Mouse (Mus musculus): ENCODE measurements at regions not wholly inside any gene's neighbourhood (a gene's known extent, or its start where the extent isn't known, plus 50 kb on each side); places are given as distances from the start of the nearest gene placed in this dataset.

DNA sequence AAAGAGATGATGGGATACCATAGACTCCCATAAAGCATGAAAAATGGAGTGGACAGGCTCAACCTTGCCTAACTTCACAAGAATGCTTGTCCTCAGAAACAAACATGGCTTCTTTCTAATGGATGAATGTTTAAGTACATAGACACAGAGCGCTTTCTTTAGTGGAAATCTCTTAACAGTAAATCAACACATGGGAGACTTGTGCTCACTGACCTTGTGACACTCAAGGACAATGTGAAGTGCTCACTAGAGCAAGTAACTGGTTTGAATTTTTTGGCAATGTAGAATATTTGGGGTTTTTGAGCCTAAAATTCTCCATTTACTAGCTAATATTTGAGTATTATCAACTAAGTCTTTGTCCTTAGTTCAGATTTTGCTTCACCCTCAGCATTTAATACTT, 88.0 kb downstream of the Tent5c start:
- DNase-seq = no peak

DNA sequence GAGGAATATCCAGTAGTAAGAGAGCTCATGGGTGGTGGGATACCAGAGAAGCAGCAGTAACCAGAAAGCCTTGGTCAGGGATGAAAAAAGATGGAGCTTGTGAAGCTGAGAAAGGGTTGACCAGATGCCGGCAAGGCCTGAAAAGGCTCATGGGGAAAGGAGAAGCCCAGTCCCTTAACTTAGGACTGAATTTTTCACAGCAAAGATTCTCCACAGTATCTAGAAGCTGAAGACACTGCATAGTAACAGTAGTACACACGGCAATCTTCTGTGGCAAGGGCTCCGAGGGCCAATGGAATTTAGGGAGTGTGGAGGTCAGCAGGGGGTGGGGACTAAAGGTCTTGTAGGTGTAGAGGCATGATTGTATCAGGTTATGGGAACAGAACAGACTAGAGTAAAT, 91.6 kb downstream of the Tent5c start:
- no peak for DNase-seq

GRCm38 (mm10) chr3:100394911-100395604, 94.1 kb downstream of the Tent5c start:
- DNase-seq = peak; percentile 34

GRCm38 (mm10) chr3:100393956-100394355, 95.2 kb downstream of the Tent5c start:
- no peak for DNase-seq

DNA sequence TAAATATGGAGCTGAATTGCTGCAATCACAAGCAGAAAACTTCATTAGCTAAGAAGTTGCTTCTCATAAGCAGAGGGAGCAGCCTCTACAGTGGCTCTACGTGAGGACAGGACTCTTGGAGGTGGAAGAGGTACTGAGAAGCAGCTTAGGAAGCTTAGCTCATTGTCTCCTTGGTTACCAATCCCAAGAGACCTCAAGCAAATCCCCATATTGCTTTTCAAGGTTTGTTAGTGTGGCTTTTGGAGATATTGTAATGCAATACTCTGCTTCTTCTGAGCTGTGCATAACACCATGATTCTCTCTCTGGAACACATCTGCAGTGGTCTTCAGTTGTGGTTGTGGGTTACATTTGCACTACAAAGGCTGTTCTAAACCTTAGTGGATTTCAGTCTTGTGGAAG, 106.9 kb downstream of the Tent5c start:
- no peak for DNase-seq

DNA sequence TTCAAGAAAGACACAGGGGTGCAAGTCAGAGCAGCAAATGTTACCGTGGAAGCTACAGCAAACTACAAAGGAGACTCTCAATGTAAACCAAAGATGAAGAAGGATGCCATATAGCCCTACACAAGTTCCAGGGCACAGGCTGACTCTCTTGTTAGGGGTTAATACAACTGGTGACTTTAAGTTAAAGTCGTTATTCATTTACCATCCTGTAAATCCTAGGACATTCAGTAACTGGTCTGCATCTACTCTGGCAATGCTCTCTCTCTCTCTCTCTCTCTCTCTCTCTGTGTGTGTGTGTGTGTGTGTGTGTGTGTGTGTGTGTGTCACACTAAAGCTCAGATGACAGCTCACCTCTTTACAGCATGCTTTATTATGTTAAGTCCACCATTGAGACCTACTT, 107.8 kb downstream of the Tent5c start:
- no peak for DNase-seq

GRCm38 (mm10) chr3:100376162-100376561, 113.0 kb downstream of the Tent5c start:
- no peak for DNase-seq

- no peak for DNase-seq
Measured at GRCm38 (mm10) chr3:100366884-100367840, 122.0 kb downstream of the Tent5c start.

DNA sequence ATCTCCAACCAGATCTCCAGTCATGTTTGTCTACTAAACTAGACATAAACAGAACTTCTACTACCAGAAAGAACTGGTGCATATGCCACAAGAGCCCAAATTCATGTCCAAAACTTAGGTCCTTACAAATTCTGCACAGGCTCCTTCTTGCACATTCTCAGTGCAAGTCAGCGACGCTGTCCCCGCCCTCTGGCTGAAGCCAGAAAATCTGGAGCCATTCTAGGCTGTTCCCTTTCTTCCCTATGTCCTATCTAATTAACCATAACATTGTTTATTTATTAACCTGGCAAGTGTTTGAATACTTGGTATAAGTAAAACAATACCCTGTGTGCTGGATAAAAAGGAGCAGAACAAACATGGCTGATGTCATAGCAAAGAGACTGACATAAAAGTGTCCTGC, 122.7 kb downstream of the Tent5c start:
- no peak for DNase-seq

DNA sequence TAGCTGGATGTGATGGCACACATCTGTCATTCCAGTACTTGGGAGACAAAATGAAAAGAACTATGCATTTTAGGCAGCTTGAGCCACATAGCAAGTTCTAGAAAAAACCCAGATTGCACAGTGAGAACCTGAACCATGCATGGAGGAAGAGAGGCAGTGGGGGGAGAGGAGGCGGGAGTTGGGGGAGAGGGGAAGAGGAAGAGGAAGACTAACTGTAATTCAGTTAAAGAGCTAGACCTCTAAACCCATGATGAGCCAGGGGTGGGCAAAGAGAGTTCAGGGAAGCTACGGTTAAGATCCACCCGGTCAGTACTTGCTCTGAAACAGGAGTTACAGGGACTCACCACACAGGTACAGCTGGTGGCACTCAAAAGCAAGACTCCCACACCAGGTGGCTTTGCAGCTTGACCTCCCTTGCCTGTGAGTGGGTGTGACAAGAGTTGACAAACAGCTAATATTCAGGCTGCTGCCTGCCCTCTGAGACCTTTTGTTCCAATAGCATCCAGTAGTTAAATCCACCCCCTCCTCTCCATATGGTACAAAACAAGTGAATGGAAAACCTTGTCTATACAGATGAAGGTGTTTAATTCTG, 123.7 kb downstream of the Tent5c start:
- DNase-seq = no peak

DNA sequence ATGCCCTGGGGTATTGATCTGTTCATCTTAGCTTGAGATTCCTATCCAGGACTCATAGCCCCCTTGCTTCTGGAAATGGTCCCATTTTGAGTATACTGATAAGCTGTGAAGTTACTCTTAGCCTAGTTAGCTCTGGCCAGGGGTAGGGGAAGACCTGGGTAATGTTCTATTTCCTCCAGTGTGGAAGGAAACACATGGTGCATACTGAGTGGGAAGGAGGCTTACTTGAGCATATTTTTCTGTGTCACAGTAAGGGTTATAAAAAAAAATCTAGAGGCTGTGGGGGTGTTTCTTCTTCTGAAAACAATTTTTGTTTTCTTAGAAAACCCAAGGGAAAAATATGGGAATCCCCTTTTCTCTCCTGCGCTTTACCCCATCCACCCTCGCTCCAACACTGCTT, 124.4 kb downstream of the Tent5c start:
- no peak for DNase-seq

- no peak for DNase-seq
Measured at GRCm38 (mm10) chr3:100362983-100363382, 126.1 kb downstream of the Tent5c start.

DNA sequence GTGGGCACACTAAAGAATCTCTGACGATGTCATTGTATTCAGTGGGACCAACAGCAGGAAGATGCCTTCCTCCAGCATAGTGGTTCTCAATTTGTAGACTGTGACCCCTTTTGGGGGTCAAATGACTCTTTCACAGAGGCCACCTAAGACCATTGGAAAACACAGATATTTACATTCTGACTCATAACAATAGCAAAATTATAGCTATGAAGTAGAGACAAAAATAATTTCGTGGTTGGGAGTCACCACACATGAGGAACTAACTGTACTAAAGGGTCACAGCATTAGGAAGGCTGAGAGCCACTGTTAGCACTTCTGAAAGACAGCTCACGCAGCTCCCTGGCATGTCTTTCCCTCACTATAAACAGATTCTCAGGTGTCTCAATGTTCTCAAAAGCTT, 129.1 kb downstream of the Tent5c start:
- DNase-seq = no peak

- peak; percentile 78 for DNase-seq
Measured at GRCm38 (mm10) chr3:100359036-100359435, 130.1 kb downstream of the Tent5c start.

DNA sequence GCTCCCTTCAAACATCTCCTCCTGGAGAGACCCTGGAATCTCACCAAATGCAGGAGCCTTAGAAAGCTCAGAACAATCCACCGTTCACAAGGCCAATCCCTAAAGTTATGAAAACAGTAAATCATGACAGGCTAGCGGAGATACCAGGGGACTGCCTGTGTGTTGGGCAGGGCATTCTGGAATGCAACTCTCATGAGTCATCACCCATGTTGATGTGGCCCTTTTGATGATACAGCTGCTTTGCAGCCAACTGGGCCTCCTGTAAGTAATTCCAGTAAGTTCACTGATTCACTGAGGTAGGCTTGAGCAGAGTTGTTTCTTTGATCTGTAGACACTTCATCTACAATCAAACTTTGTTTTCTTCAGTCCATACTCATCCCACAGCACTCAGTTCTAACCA, 155.6 kb downstream of the Tent5c start:
- no peak for DNase-seq

GRCm38 (mm10) chr3:100318357-100318756, 156.2 kb upstream of the Wdr3 start:
- no peak for DNase-seq

DNA sequence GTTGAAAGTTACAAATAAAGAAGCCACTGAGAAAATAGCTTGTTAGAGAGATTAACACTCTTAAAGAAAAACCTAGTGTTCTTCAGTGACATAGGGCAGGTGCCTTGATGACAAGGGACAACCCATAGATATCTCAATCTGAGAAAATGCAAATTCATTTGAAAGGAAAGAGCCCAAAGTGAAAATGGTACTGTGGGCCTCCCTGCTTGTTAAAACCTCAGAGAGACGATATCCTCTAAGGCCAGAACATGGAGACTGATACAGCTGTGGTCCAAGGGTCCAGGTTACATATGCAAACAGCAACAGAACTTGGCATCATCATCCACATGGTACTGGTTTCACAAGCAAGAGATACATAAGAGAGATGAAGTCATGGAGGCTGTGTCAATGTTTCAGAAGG, 125.6 kb upstream of the Wdr3 start:
- DNase-seq = no peak

DNA sequence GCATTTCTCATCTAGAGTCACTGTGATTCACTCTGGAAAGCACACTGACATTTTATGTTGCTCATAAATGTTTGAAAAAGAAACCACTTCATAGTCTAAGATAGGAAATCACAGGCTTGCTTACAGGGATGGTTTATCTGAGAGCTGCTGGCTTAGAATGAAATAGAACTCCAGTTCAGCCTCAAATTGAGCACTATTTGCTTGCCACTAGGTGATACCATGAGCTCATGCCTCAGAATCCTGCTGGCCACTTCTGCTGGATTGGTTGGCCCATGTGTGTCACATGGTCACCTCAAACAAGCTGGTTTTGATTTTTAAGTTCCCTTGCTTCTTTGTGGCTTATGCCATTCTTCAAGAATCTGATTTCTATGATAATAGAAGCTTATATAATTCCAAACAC, 104.8 kb upstream of the Wdr3 start:
- no peak for DNase-seq

- no peak for DNase-seq
Measured at GRCm38 (mm10) chr3:100264991-100265390, 102.8 kb upstream of the Wdr3 start.

All from embryo, embryonic 11 days (tissue).